Mouse (Mus musculus) liver, embryonic 14.5 days (tissue): ENCODE results near the gene Pde9a. TPM values are rescaled to one million over a fixed set of nuclear protein-coding genes. Genes with fewer than 3 reads are reported as not detected.

Experiments
- ATAC-seq: fragments of 200-750 bp; cut with Nextera tagmentation; 2 replicates; pipeline ENCODE4 v1.8.0; 2017; ENCODE audit warnings: moderate number of reproducible peaks, mild to moderate bottlenecking, moderate library complexity; ENCODE audit not compliant: insufficient read depth
- DNase-seq, 3 experiments: peaks; one replicate each; pipeline ENCODE4 v3.0.0-alpha.2; 2012 to 2013; ENCODE audit warnings: low read depth in 3 of 3, low spot score in 3 of 3
- H3K27ac ChIP-seq: fragments of 300-500 bp; sonication (generic); 2 replicates; pipeline ENCODE4 v1.5.1; 2014; ENCODE audit warnings: moderate library complexity, mild to moderate bottlenecking, control low read depth, inconsistent platforms
- H3K27me3 ChIP-seq: fragments of 300-500 bp; sonication (generic); 2 replicates; pipeline ENCODE4 v1.6.1; 2014; ENCODE audit warnings: mild to moderate bottlenecking, low read length, moderate library complexity; ENCODE audit not compliant: control insufficient read depth, insufficient read depth
- H3K36me3 ChIP-seq: fragments of 300-500 bp; sonication (generic); replicated peaks from 2 replicates; pipeline ENCODE4 v1.6.1; 2014; ENCODE audit warnings: low read depth; ENCODE audit not compliant: control insufficient read depth, insufficient read depth
- H3K4me1 ChIP-seq, 2 experiments: fragments of 200-500 bp in 1 of 2; fragments of 300-500 bp in 1 of 2; sonication (generic) in 1 of 2; replicated peaks; 2 replicates each; pipeline ENCODE4 v1.6.1; 2012 to 2014; ENCODE audit warnings: antibody characterized with exemption in 1 of 2, inconsistent platforms in 1 of 2, low read length in 1 of 2; ENCODE audit not compliant: control insufficient read depth in 2 of 2, insufficient read depth in 2 of 2
- H3K4me2 ChIP-seq: fragments of 300-500 bp; sonication (generic); 2 replicates; pipeline ENCODE4 v1.6.1; 2014; ENCODE audit warnings: low read depth, mild to moderate bottlenecking, control low read depth, moderate library complexity
- H3K4me3 ChIP-seq, 2 experiments: fragments of 200-500 bp in 1 of 2; fragments of 300-500 bp in 1 of 2; sonication (generic) in 1 of 2; 2 replicates each; pipeline ENCODE4 v1.5.1; 2012 to 2014; ENCODE audit warnings: low read depth in 2 of 2, low read length in 2 of 2, mild to moderate bottlenecking in 2 of 2, control low read depth in 1 of 2, inconsistent platforms in 1 of 2, moderate library complexity in 1 of 2; ENCODE audit not compliant: insufficient read depth in 1 of 2
- H3K9ac ChIP-seq: fragments of 300-500 bp; sonication (generic); replicated peaks from 2 replicates; pipeline ENCODE4 v1.6.1; 2014; ENCODE audit warnings: mild to moderate bottlenecking, control low read depth, moderate library complexity
- H3K9me3 ChIP-seq: fragments of 300-500 bp; sonication (generic); 2 replicates; pipeline ENCODE4 v1.6.1; 2016; ENCODE audit warnings: low read length, mixed read lengths; ENCODE audit not compliant: control insufficient read depth
- CTCF ChIP-seq: IDR thresholded peaks from 2 replicates; pipeline ENCODE4 v1.5.1; 2016; ENCODE audit warnings: antibody characterized with exemption, low read depth, control low read depth
- EP300 ChIP-seq: IDR thresholded peaks from 2 replicates; pipeline ENCODE4 v1.6.1; 2016; ENCODE audit warnings: antibody characterized with exemption, low read depth
- WGBS: fragments of 180-500 bp; shearing (Covaris S2); extraction: QIAGEN DNeasy Blood & Tissue Kit; methylation state at CpG from one replicate; pipeline ENCODE4 v1.1.7; 2014; ENCODE audit not compliant: insufficient replicate concordance; 5-methylcytosine and 5-hydroxymethylcytosine counted together
- polyA plus RNA-seq, 2 experiments: library from polyadenylated mRNA; depleted of rRNA in 1 of 2; stranded (reverse) in 1 of 2; unstranded in 1 of 2; fragments of >200 nt; fragmentation: Nextera tagmentation in 1 of 2; extraction: Ambion mirVana in 1 of 2; gene quantifications; 2 replicates each; pipeline versions ENCODE4 v1.2.1 to v1.2.3; 2012 to 2014

Pde9a gene
- polyA plus RNA-seq, 2 experiments, result 2.8 to 3.6 TPM

GRCm38 (mm10) chr17:31450206-31450605 lies 64.2 kb downstream of the Pde9a start:
- 53% methylated on average over 3 of the region's 3 CpGs for WGBS
- H3K36me3 ChIP-seq, result no peaks in the 10 kb centered on the region
- no peak overlapping the region for H3K9ac ChIP-seq
- ATAC-seq (no peak), DNase-seq (no peak)
- H3K4me3 ChIP-seq, result no peak overlapping the region
- no peak overlapping the region for H3K27ac ChIP-seq
- H3K9me3 ChIP-seq, result no peaks in the 10 kb centered on the region
- H3K4me2 ChIP-seq, result no peak overlapping the region
- H3K4me1 ChIP-seq, result peaks cover 0 to 4% of the 10 kb centered on the region in 2 experiments; a peak in 2 of 4 replicates
- H3K27me3 ChIP-seq, result no peaks in the 10 kb centered on the region
- TF ChIP-seq CTCF, result no peak
- no peak for TF ChIP-seq EP300

- Histone ChIP-seq H3K9ac (no peak overlapping the region), H3K27ac (no peak overlapping the region), H3K4me1 (no peaks in the 10 kb centered on the region), H3K36me3 (no peaks in the 10 kb centered on the region), H3K4me2 (no peak overlapping the region), H3K4me3 (no peak overlapping the region), H3K9me3 (no peaks in the 10 kb centered on the region), H3K27me3 (no peaks in the 10 kb centered on the region)
- ATAC-seq, result no peak
- DNase-seq, result no peak
- TF ChIP-seq EP300, result no peak
- WGBS, result 41% methylated on average over 8 of the region's 8 CpGs
Observed at GRCm38 (mm10) chr17:31451179-31451708, 65.2 kb downstream of the Pde9a start.

DNA sequence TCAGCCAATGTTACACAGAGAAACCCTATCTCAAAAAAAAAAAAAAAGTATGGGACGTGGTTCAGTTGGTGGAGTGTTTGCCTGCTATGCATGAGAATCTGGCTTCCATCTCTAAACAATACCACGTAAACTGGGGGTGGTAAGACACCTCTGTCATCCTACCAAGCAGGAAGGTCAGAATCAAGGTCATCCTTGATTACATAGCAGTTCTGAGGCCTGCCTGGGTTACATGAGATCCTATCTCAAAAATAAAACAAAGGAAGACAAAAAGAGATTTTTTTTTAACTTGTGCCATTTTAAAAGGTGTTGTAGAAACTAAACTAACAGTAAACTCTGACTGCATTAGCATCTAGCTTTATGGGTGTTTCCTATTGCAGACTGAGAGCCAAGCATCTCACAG lies 66.8 kb downstream of the Pde9a start:
- Histone ChIP-seq H3K36me3 (no peaks in the 10 kb centered on the region), H3K9ac (no peak overlapping the region), H3K4me2 (no peak overlapping the region), H3K4me3 (no peak overlapping the region), H3K9me3 (no peaks in the 10 kb centered on the region), H3K27me3 (no peaks in the 10 kb centered on the region), H3K4me1 (no peaks in the 10 kb centered on the region), H3K27ac (no peak overlapping the region)
- 54% methylated on average over 2 of the region's 2 CpGs for WGBS
- ATAC-seq, result no peak
- DNase-seq, result no peak
- TF ChIP-seq CTCF, result no peak
- TF ChIP-seq EP300, result no peak

DNA sequence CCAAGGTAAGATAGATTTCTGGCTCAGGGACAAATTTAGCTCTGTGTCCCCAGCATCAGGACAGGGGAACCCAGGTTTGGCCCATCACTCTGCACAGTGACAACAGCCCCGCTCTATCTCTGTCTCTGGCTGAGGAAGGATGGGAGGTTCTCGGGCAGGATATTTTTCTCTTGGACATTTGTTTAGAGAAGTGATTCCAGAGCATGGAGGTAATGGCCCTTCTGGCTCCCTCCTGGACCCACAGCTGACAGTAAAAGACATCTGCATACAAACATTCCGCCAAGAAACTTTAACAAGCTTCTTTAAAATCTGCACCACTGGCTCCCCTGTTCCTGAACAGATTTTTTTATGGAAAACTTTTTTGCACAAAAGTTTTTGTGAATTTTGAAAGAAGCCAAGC lies 67.5 kb downstream of the Pde9a start:
- Histone ChIP-seq H3K4me1 (no peaks in the 10 kb centered on the region), H3K36me3 (no peaks in the 10 kb centered on the region), H3K9me3 (no peaks in the 10 kb centered on the region), H3K27ac (no peak overlapping the region), H3K4me3 (no peak overlapping the region), H3K4me2 (no peak overlapping the region), H3K27me3 (no peaks in the 10 kb centered on the region), H3K9ac (no peak overlapping the region)
- 64% methylated on average over 3 of the region's 3 CpGs for WGBS
- TF ChIP-seq EP300 (no peak), CTCF (no peak)
- no peak for ATAC-seq
- DNase-seq, result no peak

GRCm38 (mm10) chr17:31454056-31454455 lies 68.0 kb downstream of the Pde9a start:
- no peaks in the 10 kb centered on the region for H3K27me3 ChIP-seq
- no peak overlapping the region for H3K27ac ChIP-seq
- WGBS, result 66% methylated on average over 9 of the region's 9 CpGs
- no peaks in the 10 kb centered on the region for H3K4me1 ChIP-seq
- no peak overlapping the region for H3K9ac ChIP-seq
- H3K4me2 ChIP-seq, result no peak overlapping the region
- no peak for TF ChIP-seq EP300
- no peak for TF ChIP-seq CTCF
- ATAC-seq (no peak), DNase-seq (no peak)
- H3K4me3 ChIP-seq, result no peak overlapping the region
- H3K36me3 ChIP-seq, result no peaks in the 10 kb centered on the region
- no peaks in the 10 kb centered on the region for H3K9me3 ChIP-seq
